Mouse (Mus musculus): ENCODE data around the gene Usp49.

The Usp49 gene

DNA sequence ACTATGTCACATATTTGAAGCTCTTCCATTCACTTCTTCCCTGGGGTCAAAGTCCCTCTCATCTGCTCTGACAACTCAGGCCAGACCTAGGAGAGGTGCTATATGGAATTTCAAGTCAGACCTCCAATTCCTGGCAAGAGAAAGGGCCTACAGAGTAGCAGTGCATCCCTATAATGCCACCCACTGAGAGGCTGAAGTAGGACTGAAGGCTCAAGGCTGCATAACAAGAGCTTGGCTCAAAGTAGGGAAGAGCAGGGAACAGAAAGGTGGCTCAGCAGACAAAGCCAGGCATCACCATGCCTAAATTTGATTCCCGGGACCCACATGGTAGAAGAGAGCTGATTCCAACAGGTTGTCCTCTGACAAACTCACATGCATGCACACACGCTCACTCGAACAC is 61.2 kb downstream of the Usp49 start:
- in situ Hi-C loops (cut with MboI, MseI) = loop anchor here (5.0 kb wide), 2 partner anchors 79 to 179 kb away; partner anchors contain the start of genes Bysl, Gm20517 and Med20

DNA sequence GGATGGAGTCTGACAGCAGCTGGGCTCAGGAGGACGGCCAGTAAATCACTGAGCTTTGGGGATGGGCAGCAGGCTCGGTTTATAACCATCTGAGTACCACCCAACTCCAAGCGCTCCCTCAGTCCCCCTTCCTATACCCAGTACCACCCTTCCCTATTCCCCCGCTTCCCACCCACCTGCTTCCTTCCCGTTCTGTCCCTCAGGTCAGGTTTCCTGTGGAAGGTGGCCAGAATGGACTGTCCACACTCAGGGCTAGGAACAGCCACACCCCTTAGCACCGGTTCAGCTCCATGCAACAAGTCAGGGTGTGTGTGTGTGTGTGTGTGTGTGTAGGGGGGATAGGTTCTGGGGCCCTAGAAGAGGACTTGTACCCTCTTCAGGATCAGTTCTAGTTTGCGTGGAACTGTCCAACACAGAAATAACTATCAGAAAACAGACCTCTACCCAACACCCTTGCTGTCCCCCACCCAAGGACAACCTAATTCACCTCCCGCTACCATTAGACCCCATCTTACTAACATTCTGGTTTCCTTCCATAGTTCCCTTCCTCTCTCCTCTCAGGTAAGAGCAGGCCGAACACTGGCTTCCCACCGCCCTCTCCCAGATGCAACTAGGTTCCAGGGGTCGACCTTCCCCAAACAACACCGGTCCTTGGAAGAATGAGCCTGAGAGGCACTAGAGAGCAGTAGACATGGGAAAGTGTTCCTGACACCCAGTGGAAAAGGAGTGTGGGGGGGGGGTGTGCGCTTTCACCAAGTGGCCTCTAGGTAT is 63.4 kb downstream of the Usp49 start:
- in situ Hi-C loops (cut with MboI, MseI) = loop anchor here (5.0 kb wide), 2 partner anchors 82 to 182 kb away; partner anchors contain the start of genes Bysl, Gm20517 and Med20

DNA sequence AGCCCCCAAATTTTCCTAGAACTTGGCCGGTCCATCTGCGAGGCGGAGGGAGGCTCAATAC is 63.8 kb downstream of the Usp49 start, which contains the start of gene Gm21981:
TSS of gene Gm21981 (minus strand) at position 14 of the 61 bp plus-strand sequence.
- in situ Hi-C loops (cut with MboI, MseI) = loop anchor here (5.0 kb wide), 2 partner anchors 82 to 182 kb away; partner anchors contain the start of genes Bysl, Gm20517 and Med20

DNA sequence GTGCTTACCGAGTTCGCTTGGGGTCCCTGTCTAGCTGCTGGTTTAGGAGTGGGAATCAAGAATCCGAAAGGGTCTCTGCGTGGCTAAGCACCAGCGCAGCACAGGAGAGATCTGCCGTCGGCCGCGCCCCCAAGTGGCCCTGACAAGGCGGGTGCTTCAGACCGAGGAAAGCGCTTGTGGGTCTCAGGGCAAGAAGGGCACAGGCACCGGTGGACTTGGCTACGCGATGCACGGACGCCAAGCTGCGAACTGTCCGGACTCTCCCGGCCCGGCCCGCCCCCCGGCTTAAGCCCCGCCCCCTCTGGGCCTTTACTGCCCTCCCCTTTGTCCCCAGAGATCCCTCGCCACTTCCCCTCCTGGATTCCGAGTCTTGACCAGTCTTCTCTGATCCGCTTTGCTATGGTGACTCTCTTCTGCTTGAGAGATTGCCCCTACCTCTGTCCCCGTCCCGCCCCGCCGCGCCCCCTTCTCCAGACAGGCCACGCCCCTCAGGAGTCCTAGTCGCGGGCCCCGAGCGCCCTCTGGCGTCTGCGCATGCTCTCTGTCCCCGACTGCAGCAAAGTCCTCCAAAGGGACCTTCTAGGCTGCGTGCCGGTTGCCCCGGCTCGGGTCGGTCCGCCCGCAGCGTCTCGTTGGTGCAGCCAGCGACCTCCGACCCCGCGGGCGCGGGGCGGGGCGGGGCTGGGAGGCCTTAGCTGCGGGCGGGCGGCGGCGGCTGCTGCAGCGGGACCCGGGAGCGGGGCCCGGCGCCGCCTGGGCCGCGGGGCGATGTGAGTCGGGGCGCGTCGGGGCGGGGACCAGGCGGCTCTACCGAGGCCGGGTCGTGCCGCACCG is 64.2 kb downstream of the Usp49 start, which contains the start of gene Prickle4:
TSS of gene Prickle4 (minus strand) at position 234 of the 834 bp plus-strand sequence.
- in situ Hi-C loops (cut with MboI, MseI) = loop anchor here (5.0 kb wide), 2 partner anchors 82 to 182 kb away; partner anchors contain the start of genes Bysl, Gm20517 and Med20

DNA sequence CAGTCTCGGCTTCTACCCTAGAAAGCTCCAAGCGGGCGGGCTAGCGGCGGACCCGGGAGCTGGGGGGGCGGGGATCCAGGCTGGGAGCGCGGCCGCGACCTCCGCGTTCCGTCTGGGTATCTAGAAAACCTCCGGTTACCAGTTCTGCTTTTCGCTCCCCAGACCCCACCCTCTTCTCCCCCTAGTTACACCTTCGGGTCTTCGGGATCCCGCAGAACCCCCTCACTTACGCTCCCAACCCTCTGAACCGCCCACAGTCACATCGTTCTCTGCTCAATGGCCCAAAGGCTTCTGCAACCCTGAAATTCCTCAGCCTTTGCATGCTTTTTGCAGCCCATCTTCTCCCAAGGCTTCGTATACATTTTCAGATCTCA is 64.8 kb downstream of the Usp49 start:
- in situ Hi-C loops (cut with MboI, MseI) = no loop called here

DNA sequence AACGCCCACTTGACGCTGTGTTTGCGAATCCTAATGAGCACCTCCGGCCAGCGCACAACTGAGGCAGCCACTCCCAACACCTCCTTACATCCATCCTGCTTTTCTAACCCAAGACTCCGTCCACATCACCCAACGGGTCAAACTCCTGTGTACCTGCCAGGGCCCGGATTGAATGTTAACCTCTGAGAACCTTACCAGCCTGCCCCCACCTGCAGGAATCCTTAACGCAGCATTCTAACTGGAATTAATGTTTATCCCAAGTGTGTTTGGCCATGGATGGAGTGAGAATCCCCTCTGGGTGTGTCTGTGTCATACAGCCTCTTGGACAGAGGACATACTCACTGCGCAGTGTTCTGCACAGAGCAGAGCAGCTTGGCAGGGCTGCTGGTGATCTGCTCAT is 67.7 kb downstream of the Usp49 start:
- in situ Hi-C loops (cut with MboI, MseI) = no loop called here

DNA sequence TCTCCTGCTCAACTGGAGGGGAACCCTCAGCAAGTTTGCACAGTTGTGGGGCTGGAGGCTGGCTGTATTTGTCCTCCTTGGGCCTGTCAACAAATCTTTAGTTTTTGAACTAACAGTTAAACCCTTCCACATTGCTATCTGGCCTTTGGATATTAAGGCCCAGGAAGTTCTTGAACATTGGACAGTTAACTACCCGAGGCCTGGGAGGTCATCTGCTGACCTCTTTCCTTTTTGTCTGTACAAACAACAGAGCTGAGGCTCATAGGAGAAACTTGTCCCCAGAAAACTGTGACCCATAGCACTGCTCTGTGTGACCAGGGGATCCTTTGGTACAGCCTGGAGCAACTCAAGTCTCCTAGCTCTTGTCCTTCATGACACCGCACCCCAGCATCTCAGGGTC is 68.6 kb downstream of the Usp49 start:
- in situ Hi-C loops (cut with MboI, MseI) = no loop called here

DNA sequence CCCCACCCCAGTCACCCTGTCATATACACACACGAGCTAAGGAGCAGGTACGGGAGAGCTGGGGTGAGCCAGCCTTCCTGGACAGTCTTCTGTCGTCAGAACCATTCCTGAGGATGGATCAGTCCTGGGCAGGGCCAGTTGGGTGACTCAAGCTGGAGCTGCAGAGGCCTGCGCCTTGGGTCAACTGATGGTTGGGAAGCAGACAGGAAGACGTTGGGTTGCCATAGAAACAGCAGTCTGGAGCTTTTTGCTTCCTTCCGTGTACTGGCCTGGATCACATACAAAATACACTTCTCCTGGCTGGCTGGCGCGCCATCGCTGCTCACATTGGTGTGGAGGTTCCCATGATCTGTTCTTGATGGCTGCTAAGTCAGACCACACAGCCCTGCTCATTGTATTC is 71.3 kb downstream of the Usp49 start:
- in situ Hi-C loops (cut with MboI, MseI) = no loop called here

DNA sequence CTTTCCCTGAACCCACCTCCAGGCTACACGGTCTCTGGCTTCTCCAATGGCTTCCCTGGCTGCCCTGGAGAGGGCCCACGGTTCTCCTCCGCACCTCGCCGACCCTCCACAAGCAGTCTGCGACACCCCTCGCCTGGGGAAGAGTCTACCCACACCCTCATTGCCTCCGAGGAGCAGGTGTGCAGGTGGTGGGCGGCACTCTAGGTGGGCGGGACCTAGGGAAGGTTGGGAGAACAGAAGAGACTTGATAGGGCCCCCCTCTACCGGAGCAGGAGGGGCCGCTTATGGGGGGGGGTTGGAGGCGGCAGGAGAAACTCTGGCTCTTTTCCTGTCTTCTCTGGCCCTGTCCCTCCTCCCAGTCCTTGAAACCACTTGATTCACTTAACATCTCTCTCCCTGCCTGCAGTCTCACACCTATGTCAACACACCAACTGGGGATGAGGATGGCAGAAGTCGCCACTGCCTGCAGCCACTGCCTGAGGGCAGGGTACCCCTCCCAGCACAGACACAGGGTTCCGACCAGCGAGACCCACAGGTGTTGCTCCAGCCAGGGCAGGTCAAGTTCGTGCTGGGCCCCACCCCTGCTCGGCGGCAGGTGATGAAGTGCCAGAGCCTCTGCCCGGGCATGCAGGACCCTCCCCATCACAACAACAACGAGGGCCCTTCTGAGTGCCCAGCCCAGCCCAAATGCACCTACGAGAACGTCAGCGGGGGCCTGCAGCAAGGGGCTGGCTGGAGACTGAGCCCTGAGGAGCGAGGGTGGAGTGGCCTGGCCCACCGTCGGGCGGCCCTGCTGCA is 72.3 kb downstream of the Usp49 start:
- in situ Hi-C loops (cut with MboI, MseI) = no loop called here

DNA sequence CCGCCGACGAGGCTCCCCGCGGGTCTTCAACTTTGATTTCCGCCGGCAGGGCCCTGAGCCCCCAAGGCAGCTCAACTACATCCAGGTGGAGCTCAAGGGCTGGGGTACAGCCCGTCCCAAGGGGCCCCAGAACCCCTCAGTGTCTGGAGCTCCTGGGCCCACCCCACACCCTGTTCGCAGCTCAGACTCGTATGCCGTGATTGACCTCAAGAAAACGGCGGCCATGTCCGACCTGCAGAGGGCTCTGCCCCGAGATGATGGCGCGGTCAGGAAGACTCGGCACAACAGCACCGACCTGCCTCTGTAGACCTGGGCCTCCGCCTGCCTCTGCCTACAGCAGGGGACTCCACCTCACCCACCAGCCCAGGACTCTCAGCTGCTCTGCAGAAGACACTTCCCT is 73.1 kb downstream of the Usp49 start:
- in situ Hi-C loops (cut with MboI, MseI) = no loop called here

DNA sequence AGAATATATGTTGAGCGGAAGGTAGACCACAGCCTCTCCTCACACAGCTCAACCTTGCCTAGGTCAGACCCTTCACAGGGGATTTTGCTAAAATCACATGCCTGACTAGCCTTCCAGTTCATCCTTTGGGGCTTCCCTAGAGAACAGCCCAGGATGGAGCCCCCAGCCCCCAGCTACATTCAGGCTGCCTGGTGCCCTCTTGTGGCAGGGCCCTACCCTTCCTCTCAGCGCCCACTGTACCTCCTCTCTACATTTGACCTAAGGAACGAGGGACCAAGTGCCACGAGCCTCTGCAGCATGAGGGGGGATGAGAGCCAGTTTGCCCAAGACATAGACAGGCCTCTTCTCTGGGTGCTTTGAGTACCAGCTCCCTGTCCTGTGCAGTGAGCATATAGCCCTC is 74.2 kb downstream of the Usp49 start:
- in situ Hi-C loops (cut with MboI, MseI) = no loop called here

DNA sequence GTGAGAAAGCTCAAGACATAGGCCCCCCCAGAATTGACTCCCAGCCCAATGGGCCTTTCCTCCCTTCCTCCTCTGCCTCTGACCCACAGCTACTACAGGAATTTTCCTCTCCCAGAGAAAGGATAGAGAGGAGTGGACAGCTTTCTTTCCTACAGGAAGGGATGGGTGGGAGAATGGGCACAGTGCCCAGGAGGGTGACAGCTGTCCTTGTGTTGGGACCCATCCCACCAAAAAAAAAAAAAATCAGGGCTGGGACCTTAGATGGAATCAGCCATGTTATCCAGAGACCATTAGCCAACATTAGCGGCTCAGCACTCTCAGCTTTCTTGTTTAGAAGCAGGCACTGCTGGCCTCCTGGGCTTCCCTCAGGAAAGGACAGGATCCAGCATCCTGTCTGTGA is 75.7 kb downstream of the Usp49 start:
- in situ Hi-C loops (cut with MboI, MseI) = no loop called here

DNA sequence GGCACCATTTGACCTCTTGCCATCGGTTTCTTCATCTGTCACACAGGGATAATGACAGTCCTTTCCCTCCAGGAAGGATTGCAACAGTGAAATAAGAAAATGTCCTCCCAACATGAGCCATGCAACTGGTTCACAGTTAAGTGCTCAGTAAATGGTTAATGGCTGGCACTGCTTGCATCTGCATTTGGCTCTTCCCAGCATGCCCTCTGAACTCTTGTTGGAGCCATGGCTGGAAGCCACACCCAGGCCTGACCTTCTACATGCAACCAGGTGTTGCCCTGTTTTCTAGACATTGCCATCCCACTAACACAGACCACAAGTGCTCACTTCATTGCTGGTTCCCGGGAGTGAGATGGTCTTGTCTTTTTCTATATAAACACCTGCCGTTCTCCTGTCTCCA is 77.5 kb downstream of the Usp49 start:
- in situ Hi-C loops (cut with MboI, MseI) = no loop called here

DNA sequence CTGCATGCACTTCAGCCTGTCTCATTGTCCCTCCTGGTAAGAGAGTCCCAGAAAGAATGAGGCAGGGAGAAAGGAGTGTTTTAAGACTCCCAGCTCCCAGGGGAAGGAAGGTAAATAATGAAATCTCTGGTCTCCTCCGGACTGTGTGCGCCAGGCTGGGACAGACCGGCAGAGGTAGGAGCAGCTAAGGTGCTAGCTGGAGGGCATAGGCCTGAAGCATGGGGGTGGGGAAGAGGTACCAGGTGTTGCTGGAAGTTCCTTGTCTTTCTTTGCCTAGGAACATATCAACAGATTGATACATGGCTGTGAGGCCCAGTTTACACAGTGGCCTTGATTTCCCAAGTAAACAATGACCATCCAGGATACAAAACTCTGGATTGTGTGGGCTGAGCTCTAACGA is 78.5 kb downstream of the Usp49 start:
- in situ Hi-C loops (cut with MboI, MseI) = no loop called here

DNA sequence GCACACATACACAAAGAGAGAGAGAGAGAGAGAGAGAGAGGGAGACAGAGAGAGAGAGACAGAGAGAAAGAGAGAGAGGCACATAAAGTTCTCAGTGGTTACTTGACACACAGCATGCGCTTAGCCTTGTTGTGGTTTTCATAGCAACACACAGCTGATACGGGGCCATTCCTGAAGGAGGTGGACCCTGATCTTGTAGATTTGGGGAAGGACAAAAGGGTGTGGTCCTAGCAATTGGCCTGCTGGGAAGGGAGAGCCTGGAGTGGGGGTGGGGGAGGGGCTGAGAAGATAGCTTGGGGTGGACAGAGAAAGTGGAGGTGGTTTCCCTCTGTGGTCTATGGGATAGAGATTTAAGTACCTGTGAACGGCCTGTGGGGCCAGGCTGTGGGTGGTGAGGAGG is 79.5 kb downstream of the Usp49 start:
- in situ Hi-C loops (cut with MboI, MseI) = no loop called here

DNA sequence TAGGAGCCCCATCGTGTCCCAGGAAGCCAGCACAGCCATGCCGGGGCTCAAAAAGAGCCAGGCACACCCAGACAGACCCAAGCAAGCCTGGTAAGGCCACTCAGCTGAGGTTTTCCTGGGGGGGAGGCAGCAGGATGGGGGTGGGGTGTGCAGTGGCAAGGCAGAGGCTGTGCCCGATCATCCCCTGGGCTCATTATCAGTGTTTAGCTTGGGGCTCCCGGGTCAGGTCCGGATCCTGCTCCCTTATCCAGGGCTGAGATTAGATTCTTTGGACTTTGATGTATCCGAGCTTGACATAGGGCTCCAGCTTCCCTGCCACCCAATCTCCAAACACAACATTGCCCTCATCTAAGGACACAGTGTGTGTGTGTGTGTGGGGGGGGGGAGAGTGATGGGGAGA is 81.4 kb downstream of the Usp49 start:
- in situ Hi-C loops (cut with MboI, MseI) = no loop called here

DNA sequence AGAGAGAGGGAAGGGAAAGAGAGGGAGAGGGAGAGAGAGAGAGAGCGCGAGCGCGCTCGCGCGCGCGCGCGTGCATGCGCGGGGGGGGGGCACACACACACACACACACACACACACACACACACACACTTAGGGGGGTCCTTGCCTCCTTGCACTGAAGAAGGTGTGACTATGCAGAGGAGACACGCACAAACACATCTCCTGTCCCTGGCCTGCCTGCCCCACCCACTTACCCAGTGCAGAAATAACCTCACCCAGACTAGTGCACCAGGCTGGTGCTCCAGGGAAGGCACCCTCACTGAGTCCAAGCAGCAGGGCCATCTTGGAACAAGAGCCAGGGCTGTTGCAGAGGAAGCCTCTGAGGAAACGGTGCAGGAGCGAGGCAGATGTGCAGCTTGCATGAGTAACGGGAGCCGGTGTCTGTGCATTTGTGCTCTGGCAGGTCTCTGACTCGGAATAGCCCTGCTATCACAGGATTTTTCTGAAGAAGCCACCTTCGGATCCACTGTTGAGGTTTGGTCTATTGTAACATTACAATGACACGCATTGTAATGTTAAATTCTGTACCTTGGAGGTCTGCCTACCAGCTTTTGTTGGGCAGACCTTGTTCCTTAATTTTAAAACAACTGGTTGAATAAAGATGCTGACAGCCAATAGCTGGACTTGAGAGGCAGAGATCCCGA is 82.5 kb downstream of the Usp49 start:
- in situ Hi-C loops (cut with MboI, MseI) = no loop called here

DNA sequence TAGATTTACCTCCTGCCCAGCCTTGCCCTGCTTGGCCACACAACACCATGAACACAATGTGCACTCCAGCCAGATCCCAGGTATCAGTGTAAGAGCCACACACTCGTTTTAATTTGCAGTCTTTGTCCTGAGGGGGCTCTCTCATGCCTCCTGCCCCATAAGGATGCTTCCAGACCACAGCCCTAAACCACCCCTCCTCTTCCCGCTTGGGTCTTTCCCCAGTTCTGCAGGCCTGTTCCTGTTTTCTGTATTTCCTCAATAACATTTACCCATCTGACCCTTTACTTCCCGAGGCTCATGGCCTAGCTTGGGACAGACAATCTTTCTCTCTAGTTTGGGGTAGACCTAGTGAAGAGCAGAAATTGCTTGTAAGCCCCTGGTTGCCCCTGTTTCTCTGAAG is 84.5 kb downstream of the Usp49 start:
- in situ Hi-C loops (cut with MboI, MseI) = no loop called here

DNA sequence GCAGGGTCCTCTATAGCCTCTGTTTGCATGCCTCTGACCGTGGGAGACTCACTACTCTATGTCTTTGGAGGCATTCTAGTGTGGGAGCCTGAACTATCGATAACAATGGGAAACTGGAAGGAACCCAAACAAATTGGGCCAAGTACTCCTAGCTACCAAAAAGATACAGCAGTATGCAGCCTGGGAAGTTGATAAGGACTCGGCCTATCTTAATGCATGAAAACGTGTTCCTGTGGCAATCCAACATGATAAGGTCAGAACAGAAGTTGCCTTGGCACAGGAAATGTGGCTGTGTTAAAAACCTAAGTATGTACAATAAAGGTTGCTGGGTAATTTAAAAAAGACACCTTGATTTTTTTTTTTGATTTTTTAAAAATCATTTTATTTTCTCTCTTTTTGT is 90.7 kb downstream of the Usp49 start:
- in situ Hi-C loops (cut with MboI, MseI) = no loop called here

DNA sequence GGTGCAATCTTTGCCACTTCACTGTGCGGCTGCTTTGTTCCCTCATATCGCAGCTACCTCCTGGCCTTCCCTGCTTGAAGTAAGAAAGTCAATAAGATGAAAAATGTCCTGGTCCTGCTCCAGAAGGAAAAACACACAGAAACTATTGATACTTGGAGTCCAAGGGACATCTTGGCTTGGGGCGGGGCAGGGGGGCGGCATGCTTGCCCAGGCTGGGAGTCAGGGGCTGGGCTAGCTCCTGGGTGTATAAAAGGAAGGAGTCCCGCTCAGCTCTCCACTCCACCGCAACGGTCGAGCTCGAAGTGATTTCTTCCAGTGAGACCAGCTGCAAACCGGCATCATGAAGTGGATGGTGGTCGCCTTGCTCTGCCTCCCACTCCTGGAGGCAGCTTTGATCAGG is 96.1 kb downstream of the Usp49 start, which contains the start of gene Pgc:
TSS of gene Pgc (plus strand) at position 277 of the 400 bp plus-strand sequence.
- in situ Hi-C loops (cut with MboI, MseI) = no loop called here

DNA sequence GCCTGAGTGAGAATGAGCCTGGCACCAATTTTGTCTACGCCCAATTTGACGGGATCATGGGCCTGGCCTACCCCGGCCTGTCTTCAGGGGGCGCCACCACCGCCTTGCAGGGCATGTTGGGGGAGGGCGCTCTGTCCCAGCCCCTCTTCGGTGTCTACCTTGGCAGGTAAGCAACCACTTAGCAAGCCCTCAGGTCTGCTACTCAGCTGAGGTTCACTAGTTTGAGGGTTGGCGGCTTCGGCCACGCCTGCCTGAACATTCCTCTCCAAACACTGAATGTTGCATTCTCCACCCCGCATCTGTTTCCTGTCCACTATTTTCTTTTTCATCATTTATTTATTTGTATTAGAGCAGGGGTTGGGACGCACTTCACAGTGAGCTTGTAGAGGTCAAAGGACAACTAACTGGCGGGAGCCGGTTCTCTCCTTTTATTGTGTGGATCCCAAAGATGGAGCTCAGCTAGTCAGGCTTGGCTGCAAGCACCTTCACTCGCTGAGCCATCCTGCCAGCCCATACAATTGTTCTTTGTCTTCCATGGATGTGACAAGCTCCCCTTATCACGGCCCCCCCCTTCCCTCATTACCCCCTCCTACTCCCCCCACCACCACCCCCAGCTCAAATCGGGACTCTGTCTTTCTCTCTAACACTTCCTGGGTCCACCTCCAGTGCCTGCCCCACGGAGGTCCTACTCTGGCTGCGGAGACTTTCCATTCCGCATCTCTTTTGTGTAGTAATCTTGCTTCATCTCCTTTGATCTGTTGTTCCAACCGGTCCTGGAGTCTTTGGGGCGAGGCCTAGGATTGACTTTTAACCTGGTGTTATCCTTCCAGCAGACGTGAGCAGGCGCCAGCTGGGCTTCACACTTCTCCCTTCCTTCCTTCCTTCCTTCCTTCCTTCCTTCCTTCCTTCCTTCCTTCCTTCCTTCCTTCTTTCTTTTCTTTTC is 100.4 kb downstream of the Usp49 start:
- in situ Hi-C loops (cut with MboI, MseI) = no loop called here

Measured in T-helper 2 cell (primary cell).